25 mouse cellular contexts compared by ENCODE assay signal in the genomic region with DNA sequence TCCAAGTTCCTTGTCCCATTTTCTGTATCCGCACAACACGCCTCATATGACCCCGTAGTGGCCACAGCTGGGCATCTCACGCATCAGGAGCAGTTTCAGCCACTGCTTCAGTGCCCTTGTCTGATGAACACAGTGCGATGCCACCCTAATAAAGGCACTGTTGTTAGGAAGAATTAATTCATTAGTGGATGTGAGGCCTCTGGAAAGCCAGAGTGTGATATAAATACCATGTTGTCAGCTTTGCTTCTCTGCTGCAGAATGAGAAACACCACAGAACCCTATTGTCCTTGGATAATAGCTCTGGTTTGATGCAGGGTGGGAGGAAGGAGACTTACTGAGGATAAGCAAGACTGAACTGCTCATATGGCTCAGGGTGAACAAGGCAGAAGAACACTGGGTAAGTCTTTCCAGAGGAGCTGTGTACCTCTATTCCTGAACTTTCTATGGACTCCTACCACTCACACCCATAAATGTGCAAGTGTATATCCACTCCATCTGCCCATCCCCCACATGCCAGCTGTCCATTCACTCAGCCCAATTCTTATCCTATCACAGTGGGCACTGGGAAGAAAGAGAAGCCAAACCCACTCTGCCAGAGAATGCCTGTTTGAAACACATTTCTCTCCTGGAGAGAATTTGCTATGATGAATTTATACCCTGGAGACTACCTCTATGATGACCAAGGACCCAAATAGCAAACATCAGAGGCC.
DNase-seq lines count a peak whose midpoint lies in the region; TF ChIP-seq lines count a peak whose summit lies in the region.
"Had no signal": no experiment of that assay in that cellular context is flagged by ENCODE, and none has a peak within 500 bp of the region (broad histone marks: within the 10 kb centered on the region; RNA-seq: fewer than 3 reads in every experiment).

No protein-coding gene starts in this region.

- peaks cover 7% of the 10 kb centered on the region; the same call in 1 of the 2 replicates for H3K4me1 ChIP-seq in olfactory bulb, adult 2 months (ENCODE audit: control insufficient read depth, insufficient read depth, low read length)
- H3K4me1 ChIP-seq: embryonic facial prominence, embryonic 12.5 days; hindbrain, embryonic 15.5 days; intestine, embryonic 15.5 days; liver, embryonic 13.5 days; megakaryocyte, embryonic 14.5 days had no signal

- H3K4me3 ChIP-seq in olfactory bulb, adult 2 months (ENCODE audit: insufficient read depth, low read depth, low read length), result no peak overlapping the region
- H3K4me3 ChIP-seq: embryonic facial prominence, embryonic 12.5 days; hindbrain, embryonic 15.5 days; intestine, embryonic 15.5 days; limb, embryonic 13.5 days; liver, embryonic 13.5 days; megakaryocyte, embryonic 14.5 days; midbrain, embryonic 13.5 days had no signal

- TF ChIP-seq CTCF in olfactory bulb, adult 2 months (IDR thresholded peaks at IDR 0.05; ENCODE audit: insufficient read depth, low read depth, low read length), result no peak

- peak; percentile 33 to 55 for DNase-seq in cerebellum, postnatal 14 days
- no peak for DNase-seq in cerebellum, adult 11-12 months
- peak; percentile 55 for DNase-seq in layer of hippocampus, adult 9-11 months
- no peak for DNase-seq in layer of hippocampus, adult 9-10 months (ENCODE audit: low spot score)
- DNase-seq in Muller cell, postnatal 12 days (ENCODE audit: inconsistent ontology term), result peak; percentile 19
- DNase-seq in embryo, embryonic 10.5 days (ENCODE audit: low spot score), result no peak
- DNase-seq: adrenal gland, postnatal 36 days; cerebellum, adult 11 months; forebrain, postnatal 0 days; gastrocnemius, postnatal 36 days; heart, postnatal 36 days; kidney, adult 8-10 months; kidney, postnatal 10 days; liver, embryonic 13.5 days; lung, adult 2 months; right cerebral cortex, adult 18-20 months; spleen, adult 18-20 months; thymus, postnatal 14 days had no signal

- no peak for TF ChIP-seq POLR2A in olfactory bulb, adult 2 months (IDR thresholded peaks at IDR 0.05; ENCODE audit: insufficient read depth, low read depth, low read length)

- H3K27ac ChIP-seq in olfactory bulb, adult 2 months (ENCODE audit: insufficient read depth, low read depth, low read length), result peak overlapping the region; percentile 1; the same call in 1 of the 2 replicates
- H3K27ac ChIP-seq: embryonic facial prominence, embryonic 12.5 days; hindbrain, embryonic 15.5 days; intestine, embryonic 15.5 days; limb, embryonic 13.5 days; liver, embryonic 13.5 days; midbrain, embryonic 13.5 days had no signal

- WGBS in olfactory bulb, adult 2 months, result 45% methylated on average over 5 of the region's 5 CpGs

Comparison
In these comparisons a context has a peak if more than half of its experiments do, and no peak if none do; other contexts are left out.
1. DNase-seq: peak in cerebellum, postnatal 14 days (2 of 2), layer of hippocampus, adult 9-11 months (single experiment) and Muller cell, postnatal 12 days (single experiment); none in cerebellum, adult 11-12 months (single experiment), layer of hippocampus, adult 9-10 months (single experiment) and embryo, embryonic 10.5 days (single experiment).